Mouse (Mus musculus) kidney, adult 18-20 months (tissue): Measurements from ENCODE around the gene Dpf3.

Experiments
- DNase-seq: peaks from one replicate; pipeline ENCODE4 v3.0.0; 2021

Gene Dpf3

DNA sequence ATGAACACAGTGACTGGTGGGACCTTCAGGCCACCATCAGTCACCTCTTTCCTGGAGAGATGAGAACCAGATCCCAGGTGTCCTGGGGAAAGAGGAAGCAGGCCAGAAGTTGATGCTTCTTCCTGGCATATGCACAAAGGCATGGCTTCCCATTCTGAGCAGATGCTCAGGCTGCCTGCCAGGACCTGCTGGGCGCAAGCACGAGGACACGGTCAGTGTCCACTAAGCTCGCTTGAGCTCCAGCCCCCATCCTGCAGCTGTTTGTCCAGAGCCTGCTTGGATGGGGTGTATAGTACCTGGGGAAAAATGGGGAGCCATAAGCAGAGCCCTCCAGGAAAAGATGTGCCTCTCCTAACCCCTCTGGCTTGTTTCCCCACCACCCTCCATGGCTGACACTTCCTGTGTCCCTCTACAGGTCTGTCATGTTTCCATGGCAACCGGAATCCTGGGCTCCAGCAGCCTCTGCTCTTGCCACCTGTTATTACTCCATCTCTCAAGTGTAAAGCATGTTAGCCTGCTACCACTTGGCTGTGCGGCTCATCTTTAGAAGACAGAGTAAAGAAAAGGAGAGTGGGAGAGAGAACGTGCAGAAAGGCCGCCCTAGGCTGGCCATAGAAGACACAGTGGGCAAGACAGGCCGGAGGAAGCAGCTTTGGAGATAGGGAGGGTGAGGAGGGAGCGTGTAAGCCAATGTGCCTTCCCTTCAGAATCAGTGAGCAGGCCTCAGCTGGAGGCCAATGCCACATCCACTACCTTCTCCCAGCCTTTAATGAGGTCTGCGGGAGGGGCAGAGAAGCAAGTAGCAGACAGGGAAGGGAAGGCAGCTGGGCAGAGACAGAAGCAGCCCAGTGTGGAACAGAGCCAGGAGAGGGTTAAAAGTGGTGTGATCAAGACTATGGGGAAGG lies 209.7 kb downstream of the Dpf3 start:
- DNase-seq, result no peak

DNA sequence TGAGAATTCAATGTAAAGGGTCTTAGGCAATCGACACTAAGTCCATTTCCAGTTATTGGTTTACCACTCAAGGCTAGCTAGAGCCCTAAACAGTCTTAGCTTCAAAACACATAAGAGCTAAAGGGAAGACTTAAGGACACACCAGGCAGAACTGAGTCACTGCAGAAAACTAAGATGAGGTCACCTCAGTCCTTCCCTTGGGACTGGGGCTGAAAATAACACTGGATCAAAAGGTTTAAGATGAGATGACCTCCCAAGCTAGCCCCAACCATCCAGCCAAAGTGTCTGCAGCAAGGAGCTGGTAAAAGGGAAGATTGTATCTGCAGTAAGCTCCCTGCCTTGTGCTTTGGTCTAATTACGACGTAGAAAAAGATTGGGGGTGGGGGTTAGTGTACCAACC lies 216.3 kb downstream of the Dpf3 start:
- DNase-seq, result no peak

DNA sequence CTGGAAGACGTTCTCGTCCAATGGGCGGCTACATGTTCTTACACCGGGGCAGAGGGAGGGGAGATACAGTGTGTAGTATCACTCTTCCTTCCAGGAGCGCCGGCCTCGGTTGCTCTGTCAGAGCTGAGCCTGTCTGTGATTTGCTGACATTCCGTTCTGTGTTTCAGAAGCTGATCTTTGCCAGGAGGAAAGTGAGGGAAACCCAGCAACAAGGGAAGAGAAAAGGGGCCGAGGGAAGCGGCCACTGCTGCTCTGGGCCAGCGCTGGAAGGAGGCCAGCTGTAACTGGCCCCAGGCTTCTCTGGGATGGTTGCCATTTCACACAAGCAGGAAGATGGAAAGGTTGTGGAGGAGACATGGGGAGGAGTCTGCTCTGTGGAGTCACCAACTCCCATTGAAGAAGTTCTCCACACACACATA lies 219.0 kb downstream of the Dpf3 start:
- DNase-seq, result peak; percentile 48

DNA sequence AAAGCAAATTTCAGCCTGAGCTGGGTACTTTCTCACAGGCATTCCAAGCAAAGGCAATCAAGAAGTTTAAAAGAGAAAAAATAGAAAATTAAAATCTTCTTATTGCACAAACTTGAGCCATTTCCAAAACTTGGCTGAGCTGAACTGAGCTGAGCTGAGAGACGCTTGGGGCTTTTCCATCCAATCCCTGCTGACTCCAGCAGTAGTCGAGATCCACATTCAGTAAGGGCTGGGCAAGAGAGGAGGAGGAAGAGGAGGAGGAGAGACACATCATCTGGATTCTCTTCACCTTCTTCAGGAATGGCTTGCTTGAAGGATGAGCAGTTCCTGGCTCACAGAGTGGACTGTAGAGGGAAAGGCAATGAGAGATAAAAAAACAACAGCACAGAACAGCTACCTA lies 227.0 kb downstream of the Dpf3 start:
- no peak for DNase-seq

DNA sequence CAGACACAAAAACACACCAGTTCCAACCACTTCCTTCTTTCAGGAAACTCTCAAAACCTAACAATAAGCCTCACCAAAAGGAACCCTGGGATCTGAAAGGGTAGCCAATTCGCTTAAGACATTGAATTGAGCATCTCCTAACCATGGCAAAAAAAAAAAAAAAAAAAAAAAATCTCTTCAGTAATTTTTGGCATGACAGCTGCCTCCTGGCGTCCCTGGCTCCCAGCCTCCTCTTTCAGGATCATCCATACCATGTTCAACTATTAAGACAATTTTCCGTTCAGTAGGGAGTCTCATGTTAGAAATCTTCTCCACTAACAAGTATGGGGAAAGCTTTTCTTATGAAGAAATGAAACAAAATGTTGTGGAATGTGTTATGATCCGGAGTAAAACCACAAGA lies 233.1 kb downstream of the Dpf3 start:
- DNase-seq, result no peak

DNA sequence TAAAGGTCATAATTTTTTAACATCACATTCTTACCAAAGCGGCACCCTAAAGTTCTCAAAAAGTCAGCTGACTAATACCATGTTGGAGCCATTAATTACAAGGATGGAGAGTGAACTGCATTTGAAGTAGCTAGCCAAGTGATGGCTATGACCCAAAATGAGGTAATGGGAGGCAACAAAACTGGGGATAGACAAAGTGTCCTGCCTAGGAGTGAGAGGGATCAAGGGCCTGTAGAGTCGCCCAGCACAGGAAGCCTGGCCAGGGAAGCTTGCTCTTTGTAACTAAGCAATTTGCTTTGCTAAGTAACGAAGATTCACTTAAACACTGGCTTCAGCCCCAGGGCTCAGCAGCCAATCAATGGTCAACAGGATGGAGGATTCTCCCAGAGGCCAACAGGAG lies 238.4 kb downstream of the Dpf3 start:
- DNase-seq, result no peak

DNA sequence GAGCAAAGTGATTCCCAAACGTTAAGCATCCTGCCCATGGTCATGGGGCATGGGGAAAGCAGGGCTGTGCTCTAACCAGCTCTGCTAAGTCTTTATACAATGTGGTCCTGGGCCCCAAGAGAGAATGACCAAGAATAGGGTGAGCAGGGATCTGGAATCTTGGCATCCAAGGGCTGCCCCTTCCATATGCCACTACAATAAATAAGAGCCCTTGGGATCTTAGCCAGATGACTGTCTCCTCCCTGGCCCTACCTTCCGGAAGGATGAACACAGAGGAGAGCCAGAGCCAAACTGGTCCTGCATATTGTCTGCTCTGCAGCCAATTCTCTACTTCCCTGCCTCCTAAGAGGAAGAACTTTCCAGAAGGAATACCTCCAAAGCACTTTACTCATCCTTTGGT lies 238.9 kb downstream of the Dpf3 start:
- no peak for DNase-seq

DNA sequence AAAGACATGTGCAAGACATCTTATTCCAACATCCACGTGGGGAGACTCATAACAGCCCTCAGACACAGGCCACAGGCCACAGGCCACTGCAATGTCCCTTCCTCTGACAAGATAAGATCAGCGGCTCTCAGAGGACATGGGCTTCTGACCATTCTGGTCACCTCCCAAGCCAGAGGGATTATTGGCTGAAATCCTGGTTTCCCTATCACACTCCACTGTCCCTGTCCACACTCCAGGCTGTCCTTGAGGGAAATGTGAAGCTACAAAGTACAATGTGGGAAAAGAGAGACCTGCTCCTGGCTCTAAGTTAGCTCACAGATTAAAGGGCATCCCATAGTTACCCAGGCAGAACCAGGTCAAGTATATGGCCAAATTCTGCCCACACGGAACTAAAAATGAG lies 239.8 kb downstream of the Dpf3 start:
- peak; percentile 30 for DNase-seq

DNA sequence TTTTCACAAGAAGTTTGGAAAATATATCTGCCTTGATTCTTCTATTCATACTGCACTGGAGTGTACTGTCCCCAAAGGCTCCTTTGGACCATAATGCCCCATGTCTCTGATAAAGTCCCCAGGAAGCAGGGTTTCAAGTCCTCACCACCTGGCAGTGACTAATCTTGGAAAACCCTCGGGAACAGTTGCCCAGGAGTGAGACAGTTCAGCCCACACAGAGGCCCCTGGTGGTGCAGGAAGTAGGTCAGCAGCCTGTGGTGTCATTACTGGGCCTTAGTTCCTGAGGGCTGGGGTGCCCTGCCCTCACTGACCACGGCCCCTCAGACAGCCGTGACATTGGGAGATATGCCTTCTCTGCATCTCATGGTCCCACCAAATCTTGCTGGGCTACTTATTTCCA lies 246.5 kb downstream of the Dpf3 start:
- no peak for DNase-seq

DNA sequence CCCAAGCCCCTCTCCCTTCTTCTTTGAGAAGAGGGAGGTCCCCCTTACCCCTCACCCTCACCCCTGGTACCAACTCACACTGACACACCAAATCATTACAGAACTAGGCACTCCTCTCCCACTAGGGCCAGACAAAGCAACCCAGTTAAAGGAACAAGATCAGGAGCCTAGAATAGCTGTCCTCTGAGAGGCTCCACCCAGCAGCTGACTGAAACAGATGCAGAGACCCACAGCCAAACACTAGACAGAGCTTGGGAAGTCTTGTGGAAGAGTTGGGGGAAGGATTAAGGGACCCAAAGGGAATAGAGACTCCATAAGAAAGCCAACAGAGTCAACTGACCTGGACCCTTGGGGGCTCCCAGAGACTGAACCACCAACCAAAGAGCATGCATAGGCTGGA lies 246.9 kb downstream of the Dpf3 start:
- DNase-seq, result no peak

DNA sequence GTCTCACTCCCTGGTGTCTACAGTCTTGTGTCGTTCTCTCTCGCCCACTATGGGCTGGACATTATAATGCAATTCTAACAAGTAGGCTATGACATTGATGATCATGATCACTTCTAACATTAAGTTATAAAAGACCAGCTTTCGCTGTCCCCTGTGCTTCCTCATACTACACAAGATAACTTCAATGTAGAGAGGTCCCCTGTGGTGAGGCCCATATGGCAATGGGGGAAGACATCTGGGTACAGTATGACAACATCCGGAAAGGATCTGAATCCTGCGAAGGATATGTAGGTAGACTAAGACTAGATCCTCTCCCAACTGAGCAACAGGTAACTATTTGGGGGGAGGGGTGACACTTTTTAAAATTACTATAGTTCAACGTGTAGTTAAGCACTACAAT lies 251.7 kb downstream of the Dpf3 start:
- no peak for DNase-seq

DNA sequence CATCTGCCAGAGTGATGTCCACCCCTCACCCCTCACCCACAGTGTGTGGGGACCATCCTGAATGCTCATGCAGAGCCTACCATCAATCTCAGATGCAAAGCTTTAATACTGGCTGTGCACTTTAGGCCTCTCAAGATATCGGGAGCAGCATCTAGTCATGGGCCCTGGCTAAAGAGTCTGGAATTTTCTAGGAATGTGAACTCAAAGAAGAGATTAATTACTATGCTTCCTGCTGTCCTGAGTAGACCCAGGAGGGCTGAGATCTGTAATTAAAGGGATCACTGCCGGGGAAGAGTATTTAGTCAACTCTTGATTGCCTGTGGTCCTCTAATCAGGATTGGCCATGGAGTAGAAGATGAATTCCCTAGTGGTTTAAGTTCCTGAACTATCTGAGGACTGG lies 252.5 kb downstream of the Dpf3 start:
- DNase-seq, result no peak

DNA sequence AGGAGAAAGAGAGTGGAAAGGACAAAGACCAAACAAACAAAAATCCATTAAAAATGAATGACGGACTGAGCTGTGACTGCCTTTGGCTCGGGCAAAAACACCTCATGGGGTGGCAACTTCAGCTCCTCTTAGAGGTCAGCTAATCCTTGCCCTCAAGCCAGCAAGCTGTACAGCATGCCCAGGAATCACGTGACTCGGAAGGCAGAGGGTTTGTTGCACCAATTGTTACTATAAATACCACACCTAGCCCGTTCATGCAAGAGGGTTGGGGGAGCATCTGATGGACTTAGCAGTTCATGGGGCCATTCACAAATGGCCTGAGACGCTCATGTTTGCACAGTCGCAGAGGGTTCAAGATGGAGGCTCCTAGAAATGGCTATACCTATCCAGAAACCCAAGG lies 253.9 kb downstream of the Dpf3 start:
- no peak for DNase-seq

DNA sequence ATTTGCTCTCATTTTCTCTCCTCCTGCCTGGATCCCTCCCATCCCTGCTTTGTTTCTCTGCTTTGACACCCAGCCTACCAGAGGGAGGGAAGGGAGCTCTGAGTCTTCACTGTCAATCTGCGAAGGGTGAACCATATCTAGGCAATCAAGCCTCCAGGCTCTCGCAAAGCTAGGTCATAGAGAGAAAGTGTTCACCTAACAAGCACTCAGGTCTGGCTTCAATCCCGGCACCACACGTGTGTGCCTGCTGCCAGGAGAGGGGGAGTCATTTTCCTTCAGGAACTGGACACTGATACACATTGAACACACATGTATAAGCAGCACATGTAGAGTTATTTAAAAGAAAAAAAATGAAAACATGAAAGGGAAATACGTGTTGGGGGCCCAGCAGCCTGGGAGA lies 254.6 kb downstream of the Dpf3 start:
- no peak for DNase-seq

DNA sequence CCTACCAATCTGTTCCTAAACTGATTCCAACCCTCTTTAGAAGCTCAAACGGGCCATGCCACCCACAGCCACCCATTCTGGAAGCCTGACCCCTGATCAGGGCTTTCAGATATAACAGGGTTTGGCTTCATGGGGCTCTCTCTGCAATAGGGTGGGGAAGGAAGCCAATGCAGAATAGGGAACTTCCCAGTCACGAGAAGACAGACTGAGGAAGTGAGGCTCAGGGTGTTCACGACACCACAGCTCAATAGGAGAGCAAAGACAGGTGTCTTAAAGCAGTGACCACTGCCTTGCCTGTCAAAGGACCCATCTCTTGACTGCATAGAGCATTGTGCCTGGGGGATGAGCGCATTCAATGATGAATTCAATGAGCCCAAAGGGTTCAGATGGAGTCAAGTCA lies 256.3 kb downstream of the Dpf3 start:
- DNase-seq, result no peak

DNA sequence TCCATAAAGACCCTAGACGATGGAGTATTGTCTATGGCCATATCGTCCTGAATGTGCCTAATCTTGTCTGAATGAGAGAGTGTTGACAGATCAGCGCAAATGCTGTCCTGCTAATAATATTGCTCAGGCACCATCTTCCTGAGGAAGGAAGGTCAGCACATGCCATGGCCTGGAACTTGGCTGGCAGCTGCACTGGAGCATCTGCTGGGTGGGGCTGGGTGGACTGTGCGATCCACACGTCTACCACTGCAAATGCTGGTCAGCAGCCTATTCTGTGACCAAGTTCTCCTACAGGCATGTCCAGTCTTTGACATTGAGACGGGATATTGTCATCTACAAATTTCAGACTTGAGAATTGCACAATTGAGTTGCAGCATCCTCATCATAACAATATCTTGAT lies 257.8 kb downstream of the Dpf3 start:
- no peak for DNase-seq

DNA sequence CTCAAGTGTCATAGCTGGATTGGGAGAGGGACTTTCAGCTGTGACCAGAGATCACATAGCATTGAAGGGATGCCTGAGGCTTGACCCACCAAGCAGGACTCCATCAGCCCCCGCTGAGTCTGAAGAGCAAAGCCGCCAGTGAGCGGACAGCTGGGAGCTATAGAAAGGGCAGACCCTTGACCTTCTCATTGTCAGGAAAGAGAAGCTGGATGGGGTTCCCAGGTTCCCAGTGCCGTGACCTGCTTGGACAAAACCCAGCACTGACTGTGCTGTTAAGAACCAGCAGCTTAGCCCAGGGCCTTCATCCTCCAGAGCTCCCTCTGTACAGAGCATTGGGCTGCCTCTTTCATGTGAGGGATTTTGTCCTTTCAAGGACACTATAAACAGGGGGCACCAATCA lies 260.5 kb downstream of the Dpf3 start:
- no peak for DNase-seq

DNA sequence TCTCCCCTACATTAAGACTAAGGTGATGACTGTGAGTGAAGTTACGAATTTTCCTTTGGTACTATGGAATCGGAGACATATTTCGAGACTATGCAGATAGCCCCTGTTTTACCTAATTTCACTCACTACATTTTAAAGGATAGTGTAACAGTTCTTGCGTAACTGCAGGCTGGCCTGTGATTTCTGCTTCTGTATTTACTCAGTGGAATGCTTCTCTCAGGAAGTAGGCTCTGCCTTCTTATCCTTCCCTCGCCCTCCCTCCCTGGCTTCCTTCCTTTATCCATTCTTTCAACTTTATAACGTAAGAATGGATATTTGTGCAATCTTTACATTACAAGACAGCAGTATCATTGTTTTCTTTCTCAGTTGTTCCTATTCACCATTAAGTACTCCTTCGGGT lies 266.6 kb downstream of the Dpf3 start:
- no peak for DNase-seq

DNA sequence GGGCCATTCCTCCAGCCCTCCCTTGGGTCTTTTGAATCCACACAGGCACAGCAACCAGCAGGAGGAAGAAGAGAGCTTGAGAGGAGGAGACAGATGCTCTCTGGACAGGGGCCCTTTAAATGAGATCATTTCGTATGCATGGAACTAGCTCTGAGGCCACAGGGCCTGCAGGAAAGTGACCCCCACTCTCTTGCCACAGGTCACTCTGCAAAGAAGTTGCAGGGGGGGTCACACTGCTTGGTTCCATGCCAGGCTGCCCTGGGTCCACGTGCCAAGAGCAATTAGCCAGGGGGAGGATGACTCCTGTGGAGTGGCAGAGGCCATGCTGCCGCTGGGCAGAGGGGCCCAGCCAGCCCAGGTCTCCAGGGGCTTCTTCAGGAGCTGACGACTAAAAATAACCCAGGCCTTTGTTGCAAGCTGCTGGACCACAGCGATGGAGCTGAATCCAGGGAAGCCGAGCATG lies 273.6 kb downstream of the Dpf3 start:
- no peak for DNase-seq

DNA sequence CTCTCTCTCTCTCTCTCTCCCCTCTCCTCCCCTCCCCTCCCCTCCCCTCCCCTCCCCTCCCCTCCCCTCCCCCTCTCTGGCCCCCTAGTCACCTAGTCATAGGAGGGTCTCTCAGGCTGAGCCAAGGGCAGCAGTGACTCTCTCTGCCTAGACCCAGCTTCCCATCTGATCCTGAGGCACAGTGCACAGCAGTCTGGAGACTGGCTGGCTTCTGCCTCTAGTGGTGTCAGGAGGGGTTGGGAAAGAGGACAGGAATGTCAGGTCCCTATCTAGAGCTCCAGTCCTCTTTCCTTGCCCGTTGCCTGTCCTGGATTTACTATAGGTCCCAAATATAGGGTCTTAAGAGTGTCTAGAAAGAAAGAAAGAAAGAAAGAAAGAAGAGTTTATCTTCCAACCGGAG lies 275.5 kb downstream of the Dpf3 start:
- DNase-seq, result no peak

DNA sequence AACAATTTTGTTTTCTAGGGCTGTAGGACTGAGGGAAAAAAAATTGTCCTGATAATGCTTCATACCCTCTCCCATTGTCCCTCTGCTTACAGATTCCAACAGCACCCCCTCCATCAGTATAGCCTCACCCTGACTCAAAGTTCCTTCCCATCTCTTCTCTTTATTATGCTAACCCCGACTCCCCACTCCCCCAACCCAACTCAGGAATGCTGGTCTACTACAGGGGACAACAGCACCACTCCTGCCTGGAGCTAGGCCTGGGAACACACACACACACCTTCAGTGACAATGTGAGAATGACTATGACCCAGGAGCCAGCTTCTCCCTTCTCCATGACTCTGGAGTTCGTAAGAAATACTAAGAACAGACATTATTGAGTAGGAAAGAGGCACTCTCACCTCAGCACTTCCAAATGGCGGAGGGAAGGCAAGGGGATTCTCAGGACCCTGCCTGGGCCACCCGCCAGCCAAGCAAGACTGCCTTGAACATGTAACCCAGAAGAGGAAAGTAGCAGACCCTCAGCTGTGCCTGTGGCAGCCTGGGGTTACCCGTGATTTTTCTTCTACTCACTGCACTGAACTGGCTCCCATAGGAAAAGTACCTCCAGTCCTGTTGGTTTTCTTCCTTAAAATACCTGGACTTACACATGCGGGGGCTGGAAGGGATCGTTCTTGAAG lies 276.2 kb downstream of the Dpf3 start:
- DNase-seq, result no peak

DNA sequence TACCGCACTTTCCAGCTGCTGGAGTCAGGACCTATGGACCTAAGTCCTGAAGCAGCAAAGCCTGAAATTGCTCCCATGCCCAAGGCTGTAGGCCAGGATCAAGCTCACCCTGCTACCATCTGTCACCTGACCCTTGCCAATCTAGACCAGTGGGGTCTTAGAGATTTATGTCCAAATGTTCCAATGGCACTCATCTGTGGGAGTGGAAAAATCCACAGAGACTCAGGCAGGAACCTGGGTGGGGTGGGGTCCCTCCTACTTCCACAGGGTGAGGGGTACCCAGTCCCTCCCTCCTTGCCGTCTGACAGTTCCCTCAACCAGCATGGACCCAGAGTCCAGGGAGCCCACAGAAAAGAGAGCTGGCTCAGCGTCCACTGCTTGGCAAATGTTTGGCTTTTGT lies 276.8 kb downstream of the Dpf3 start:
- no peak for DNase-seq

DNA sequence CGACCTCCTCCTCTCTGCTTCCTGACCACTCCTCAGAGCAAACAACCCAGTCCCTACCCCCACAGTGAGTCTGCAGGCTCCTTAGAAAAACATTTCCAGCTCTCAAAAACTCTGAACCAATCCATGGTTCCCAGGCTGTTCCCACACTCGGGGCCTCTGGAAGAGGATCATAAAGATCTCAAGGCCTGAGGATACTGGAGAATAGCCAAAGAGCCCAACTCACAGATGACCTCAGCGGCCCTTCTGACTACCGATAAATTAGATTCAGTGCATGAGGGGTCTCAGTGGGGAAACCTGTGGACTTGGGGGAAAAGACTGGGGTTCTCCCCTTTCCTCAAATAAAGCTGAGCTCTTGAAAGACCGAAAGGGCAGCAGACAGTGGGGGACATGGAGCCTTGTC lies 277.2 kb downstream of the Dpf3 start:
- DNase-seq, result no peak

DNA sequence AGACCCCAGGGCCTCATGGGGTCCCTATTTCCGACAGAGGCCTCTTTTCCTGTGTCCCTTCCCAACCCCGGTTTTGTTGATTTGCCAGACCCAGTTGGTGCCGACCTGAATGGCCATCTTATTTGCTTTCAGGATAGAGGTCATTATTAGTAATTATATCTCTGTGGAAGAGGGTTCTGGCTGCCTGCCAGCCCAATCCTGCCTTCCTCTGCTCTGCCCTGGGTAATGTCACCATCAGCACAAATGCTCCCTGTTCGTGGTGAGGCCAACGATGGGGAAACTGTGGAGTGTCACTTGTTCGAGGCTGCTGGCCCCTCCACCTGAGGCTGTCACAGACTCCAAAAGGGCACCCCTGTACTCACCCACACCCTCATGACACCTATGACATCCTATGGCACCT lies 278.1 kb downstream of the Dpf3 start:
- DNase-seq, result no peak

DNA sequence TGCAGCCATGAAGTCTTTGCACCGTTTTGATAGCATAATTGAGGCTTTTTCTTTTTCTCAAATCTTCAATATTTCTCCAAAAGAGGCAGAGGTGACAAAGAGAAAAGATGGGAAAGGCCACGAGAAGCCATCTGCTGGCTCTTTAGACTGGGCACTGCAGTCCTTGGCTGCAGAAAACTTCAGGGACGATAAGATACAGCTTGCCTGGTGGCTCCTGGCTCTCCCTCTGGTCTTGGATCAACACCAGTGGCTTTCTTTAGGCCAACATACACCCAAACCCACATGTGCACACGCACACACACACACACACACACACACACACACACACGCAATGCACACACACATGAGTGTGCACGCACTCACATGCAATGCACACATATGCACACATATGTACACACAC lies 278.7 kb downstream of the Dpf3 start:
- DNase-seq, result no peak
